Mouse (Mus musculus) layer of hippocampus, adult 8-10 months (tissue): Measurements from ENCODE around the gene Insl5. TPM values are rescaled to one million over a fixed set of nuclear protein-coding genes. Genes with fewer than 3 reads are reported as not detected.

Experiments
- DNase-seq, 2 experiments: peaks; one replicate each; pipeline ENCODE4 v3.0.0; 2022; ENCODE audit warnings: low spot score in 2 of 2
- total RNA-seq, 4 experiments: library from RNA; stranded (reverse); gene quantifications; 2 replicates each; pipeline ENCODE4 v1.2.4; 2022

The Insl5 gene
- total RNA-seq, 4 experiments from 2014 or later = 0.59 to 2.4 (median 0.97) TPM

DNA sequence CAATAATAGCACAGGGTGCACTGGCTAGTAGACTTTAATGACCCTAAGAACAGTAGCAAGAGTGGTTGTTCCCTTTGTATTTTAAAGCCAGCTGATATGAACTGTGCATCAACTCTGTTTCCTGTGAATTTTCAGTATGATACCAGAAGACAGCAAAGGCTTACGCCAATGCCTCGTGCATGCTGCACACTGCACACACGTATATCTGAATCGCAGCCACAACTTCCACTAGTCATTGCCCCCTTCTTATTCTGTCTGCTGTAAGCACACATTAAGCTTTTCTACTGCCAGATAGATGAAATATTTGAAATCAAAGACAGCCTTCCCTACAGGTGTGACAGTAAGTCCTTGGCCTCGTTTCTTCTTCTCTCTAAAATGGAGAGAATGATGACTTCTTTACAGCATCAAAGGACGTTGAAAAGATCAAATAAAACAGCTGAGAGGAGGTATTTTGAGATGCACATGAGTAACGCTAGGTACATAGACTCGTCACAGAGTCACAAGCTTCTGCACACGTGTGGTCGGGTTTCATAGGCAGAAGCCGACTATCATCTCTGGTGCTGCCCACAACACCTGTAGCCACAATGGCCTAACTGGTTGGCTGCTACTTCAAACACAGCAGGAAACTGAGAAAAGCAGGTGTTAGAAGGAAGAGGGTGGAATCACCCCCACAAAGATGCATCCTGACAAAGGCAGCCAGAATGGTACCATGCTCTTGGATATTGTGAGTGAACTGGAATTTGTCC lies 35.9 kb downstream of the Insl5 start:
- no peak for DNase-seq

- no peak for DNase-seq
These were observed 36.6 kb downstream of the Insl5 start for GRCm38 (mm10) chr4:102990016-102990415.

- DNase-seq = no peak
These were observed 37.3 kb downstream of the Insl5 start for GRCm38 (mm10) chr4:102989391-102989790.

DNA sequence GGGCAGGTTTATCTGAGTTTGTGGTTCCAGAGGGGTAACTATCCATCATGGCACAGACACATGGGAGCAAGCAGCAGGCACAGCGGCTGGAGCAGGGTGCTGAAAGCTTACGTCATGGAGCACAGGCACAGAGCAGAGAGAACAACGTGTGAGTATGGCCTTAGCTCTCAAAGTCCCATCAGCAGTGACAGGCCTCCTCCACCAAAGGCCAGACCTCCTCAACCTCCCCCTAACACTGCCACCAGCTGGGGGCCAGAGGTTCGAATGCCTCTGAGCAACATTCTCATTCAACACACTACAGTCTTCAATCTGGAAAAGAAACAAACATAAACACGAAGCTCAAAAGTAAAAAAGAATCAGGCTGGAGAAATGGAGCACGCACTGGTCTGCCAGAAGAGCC lies 38.1 kb downstream of the Insl5 start:
- DNase-seq = no peak

DNA sequence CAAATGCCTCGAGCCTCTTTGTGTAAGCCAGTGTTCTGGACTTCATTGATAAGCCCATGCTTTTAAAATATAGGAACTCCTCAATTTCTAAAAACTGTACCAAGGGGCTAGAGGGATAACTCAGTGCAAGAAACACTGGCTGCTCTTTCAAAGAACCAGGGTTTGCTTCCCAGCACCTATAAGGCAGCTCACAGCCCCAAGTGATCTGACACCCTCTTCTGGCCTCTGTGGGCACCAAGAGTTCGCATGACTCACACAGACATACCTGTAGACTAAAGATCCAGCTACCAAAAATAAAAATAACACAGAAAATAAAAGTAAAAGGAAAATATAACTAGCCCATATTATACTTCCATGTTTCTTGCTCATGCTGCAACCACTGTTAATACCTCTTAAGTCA lies 38.9 kb downstream of the Insl5 start:
- DNase-seq = no peak

GRCm38 (mm10) chr4:102987325-102987724 lies 39.3 kb downstream of the Insl5 start:
- no peak for DNase-seq

- peak in 1 of 2 experiments; percentile 43 for DNase-seq
These were observed 39.7 kb downstream of the Insl5 start for GRCm38 (mm10) chr4:102986917-102987316.

DNA sequence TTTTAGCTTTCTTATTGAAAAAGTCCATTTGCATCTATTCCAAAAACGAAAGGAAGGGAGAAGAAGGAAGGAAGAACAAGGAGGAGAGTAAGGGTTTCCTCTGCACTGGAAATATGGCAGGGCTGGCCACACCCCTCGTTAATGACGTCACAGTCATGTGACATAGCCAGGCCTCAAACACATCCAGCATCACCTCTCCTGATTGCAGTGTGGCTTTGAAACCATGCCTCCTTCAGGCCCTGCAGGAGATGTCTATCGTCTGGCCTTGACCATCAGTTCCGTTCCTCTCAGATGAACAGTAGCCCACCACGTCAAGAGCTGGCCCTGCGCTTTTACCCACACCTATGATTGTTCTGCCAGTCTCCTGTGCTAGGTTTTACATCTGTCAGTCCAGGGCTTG lies 40.5 kb downstream of the Insl5 start:
- DNase-seq = no peak

DNA sequence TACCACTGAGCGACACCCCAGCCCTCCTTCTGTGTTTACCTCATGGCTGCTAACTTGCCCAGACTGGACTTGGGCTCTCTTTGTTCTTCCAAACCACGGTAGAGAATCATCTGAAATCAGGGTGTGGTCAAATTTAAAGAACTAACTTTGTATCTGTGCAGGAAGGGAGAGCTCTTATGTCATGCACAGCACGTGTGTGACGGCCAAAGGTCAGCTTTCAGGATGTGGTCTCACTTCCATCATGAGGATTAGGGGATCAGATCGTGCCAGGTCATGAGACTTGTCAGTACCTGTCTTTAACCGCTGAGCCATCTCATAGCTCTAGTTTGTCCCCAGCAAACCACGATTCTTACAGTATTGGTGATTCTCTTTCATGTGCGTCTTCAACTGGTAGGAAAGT lies 44.9 kb downstream of the Insl5 start:
- DNase-seq = no peak

DNA sequence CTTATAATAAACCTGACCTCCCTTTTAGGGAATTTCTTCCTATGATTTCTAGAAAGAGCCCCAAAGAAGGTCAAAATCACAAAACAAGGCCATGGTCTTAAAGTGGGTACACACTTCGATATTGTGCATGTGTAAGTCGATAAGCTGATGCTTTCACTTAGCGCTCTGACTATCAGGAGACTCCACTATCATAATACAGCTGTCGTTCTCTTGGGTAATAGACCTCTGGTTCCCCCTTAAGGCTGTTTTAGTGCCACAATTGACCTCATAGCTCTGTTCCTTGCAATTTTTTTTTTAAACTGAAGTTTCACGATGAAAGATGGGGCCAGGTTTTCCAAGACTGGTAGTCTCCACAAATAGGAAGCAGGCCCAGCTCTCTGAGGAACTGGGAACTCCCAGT lies 47.3 kb downstream of the Insl5 start:
- DNase-seq = no peak

- DNase-seq = no peak
These were observed 48.2 kb downstream of the Insl5 start, which contains the start of gene Tctex1d1 for GRCm38 (mm10) chr4:102978440-102978839. Gene Tctex1d1, plus strand, starts transcription at chr4:102978606.

- DNase-seq = no peak
These were observed 48.8 kb downstream of the Insl5 start for GRCm38 (mm10) chr4:102977778-102978321.

DNA sequence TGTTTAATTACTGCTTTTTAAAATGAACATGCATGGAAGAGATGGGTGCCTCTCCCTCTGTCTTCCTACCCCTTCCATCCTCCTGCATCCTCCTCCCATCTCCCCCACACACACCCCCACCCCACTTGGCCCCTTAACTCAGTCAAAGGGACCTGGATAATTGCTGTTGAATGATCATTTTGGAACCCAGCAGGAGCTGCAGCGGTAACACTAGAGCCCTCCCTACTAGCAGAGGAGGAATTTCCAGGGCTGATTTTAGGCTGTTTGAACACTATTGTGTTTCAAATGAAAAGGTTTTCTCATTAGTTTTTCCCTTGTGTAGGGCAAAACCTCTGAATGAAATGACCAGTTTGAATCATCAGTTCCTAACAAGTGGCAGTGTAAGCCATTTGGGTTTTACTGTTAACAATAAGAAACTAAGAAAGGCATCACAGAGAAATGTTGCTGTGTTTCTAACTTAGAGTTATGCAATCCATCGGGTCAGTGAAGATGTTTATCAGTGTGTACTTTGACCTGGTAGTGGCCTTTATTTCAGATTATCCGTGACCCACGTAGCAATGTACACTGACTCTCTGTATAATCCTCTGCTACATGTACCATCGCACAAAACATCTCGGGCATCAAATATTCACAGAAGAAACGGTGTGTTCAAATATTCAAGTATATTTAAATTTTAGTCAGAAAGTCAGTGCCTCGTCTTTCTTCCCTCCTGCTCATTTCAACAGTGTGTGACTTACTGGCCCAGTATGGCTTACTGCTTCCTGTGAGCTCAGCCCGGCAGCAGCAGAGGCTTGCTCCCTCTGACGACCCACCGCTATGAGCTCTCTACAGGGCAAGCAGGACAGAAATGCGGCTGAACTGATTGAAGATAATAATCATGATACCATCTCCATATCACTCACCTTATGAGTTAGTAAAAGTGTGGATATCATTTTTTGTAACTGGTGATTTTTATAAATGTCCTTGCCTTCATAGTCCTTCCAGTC lies 50.1 kb downstream of the Insl5 start:
- no peak for DNase-seq

DNA sequence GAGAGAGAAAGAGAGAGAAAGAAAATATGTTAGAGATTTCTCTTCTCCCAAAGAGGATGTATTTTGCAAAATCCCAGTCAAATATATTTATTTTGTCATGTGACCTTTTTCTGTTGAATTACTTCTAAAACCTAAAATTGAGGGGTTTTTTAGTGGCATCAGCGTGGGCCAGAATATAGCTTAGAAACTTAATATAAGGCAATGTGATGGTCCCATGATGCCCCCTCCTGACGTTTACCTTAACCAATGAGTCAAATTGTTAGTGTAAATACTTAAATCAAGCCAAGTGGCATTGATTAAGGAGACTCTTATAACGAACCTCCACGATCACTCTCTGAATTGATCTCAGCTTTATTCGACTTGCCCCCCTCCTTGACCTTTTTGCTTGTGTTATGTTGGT lies 52.5 kb downstream of the Insl5 start:
- no peak for DNase-seq

DNA sequence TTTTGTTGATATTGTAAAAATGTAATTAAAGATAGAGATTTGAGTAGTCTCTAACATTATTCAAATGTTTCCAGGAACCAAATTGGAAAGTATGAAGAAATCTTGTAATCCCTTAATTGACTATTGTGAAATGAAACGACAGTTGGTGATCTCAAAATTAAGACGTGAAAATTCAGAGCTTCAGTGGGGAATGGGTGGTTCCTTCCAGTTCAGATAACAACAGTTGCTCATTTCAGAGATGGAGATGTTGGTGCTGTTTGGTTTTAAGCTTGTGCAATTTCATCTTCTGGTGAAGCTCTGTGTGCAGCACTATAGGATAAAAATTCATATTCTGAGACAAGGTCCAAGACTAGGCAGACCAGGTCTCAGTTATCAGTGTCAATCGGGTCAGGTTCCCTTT lies 54.6 kb downstream of the Insl5 start:
- no peak for DNase-seq

- no peak for DNase-seq
These were observed 55.5 kb downstream of the Insl5 start for GRCm38 (mm10) chr4:102971159-102971558.

DNA sequence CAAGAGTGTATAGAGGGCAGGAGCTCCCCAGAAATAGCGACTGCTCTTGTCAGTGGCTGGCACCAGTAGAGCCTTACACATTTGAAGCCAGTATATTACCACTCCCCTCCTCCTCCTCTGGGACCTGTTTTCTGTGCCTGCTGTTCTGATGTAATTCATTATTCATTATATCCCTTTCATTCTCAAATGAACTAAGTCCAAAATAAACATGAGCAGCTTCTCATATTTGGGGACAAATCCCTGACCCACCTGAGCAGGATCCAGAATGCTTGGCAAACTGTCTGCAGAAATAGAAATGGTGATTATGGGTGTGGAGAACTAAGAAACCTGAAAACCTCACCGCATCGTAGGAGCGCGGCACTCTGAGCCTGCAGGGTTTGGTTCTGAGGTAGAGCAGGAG lies 57.0 kb downstream of the Insl5 start:
- DNase-seq = no peak

Other genes starting within 250 kb of the Insl5 start
- gene Tctex1d1, start 48.2 kb downstream of the Insl5 start, total RNA-seq = 1 to 10 TPM in 1 of 4 experiments, under 1 TPM in 2, not detected in 1; 0.37 to 1.3 (median 0.55) TPM
- gene Mier1, start 87.5 kb upstream of the Insl5 start, total RNA-seq = 10 to 100 TPM; 44.4 to 56.1 (median 51.3) TPM
- 10 to 100 TPM; 10.5 to 22.2 (median 13.9) TPM for gene Wdr78, start 87.7 kb upstream of the Insl5 start, total RNA-seq
- 10 to 100 TPM; 13.2 to 15.4 (median 13.8) TPM for gene Slc35d1, start 188.3 kb upstream of the Insl5 start, total RNA-seq